Mouse (Mus musculus) induced T-regulatory cell, adult 2 months (primary cell): ENCODE results near the gene Yme1l1.

Source experiments
- DNase-seq: peaks from one replicate; pipeline ENCODE4 v3.0.0-alpha.2; 2012; ENCODE audit warnings: low read depth

Gene Yme1l1

GRCm38 (mm10) chr2:23155777-23156607, at the start of gene Yme1l1, which contains the start of gene Mastl:
Gene Yme1l1 (plus strand): TSS chr2:23156369.
Gene Mastl (minus strand): TSS chr2:23156024.
- DNase-seq, result peak; percentile 98

- no peak for DNase-seq
Observed at GRCm38 (mm10) chr2:23119573-23119972, 36.6 kb upstream of the Yme1l1 start.

- DNase-seq, result no peak
Observed at GRCm38 (mm10) chr2:23155199-23155621, 959 bp upstream of the Yme1l1 start.

DNA sequence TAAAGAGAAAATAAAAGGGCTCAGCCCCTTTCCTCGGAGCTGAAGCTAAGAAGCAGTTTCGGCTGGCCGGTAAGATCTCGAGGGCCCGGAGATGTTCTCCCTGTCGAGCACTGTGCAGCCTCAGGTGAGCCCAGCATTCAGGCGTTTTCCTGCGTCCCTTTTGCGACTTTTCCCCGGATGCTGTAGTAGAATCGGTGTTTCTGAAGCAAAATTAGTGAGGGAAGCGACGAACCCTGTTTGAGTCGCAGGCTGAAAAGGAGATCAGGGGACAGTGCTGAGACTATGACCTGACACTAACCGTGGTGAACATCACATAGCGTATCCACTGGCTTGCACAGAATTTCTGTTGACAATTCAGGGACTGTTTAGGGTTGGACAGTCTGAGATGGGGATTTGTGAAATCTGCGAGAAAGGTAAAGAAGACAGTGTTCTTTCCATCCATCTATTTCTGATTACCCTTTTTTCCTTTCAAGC, 476 bp downstream of the Yme1l1 start:
- no peak for DNase-seq

DNA sequence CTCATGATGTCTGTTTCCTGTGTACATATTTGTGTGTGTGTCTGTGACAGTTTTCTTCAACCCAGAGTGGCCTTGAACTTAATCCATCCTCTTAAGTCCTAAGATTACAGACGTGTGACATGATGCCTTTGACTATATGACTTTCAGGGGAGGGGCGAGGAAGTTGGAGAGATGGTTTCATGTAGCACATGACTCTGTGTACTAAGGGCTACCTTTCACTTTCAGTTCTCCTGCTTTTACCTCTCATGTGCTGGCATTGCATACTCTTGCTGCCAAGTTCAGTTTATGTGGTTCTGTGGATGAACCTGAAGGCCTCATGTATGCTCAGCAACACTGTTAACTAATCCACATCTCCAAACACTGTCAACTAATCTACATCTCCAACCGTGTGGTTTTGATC, 16.1 kb downstream of the Yme1l1 start:
- peak; percentile 38 for DNase-seq

DNA sequence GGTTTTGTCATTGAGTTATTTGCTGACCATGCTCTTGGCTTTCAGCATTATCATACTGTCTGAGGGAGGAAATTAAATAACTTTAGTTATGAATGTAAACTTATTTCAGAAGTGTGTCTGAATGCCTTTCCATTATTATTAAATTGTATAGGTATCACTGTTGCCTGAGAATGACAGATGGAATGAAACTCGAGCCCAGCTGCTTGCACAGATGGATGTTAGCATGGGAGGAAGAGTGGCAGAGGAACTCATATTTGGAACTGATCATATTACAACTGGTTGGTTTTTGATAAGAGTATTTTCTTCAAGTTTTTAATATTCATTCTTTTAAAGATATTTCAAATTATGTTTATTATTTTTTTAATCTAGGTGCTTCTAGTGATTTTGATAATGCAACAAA, 38.2 kb downstream of the Yme1l1 start:
- DNase-seq, result no peak

DNA sequence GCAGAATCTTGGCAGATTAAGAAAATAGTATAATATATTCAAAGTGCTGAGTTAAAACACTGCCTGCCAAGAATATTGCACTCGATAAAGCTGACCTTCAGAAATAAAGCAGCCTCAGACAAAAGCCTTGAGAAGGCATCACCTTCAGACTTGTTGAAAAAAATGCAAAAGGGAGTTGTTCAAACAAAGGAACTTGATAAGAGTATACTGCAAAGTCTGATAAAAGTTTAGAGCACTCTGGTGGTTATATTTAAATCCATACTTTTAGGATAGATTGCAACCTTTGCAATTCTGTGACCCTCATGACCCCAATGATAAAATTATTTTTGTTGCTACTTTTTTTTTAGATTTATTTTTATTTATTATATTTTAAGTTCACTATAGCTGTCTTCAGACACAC, 44.9 kb downstream of the Yme1l1 start:
- DNase-seq, result no peak

DNA sequence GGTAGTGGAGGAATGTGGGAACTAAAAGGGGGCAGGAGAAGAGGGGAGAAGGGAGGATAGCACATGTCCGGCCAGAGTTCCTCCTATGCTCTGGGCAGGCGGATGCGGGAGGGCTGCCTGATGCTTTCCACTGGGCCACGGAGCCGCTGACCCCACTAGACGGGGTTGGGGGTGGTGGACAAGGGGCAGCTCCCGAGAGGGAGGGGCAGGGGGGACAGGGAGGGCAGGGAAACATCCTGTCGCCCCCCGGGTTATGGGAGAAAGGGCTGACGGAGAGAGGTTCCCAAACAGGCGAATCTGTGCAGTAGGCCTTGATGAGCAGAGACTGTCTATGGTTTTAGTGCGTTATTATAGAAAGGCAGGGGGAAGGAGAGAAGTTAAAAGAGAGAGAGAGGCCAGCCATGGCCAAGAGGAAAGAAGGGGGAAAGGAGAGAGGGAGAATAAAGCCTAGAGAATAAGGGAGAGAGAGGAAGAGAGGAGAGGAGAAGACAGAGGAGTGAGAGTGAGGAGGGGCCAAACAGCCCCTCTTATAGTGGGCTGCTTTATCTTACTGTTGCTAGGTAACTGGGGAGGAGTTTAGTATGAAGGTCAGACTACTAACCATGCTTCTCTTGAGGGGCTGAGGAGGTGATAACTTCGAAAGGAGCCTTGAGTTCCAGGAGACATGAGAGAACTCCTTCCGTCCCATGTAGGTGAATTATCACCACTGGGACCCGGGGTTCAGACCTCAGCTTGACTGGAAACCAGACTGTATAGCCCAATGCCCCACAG, 46.9 kb downstream of the Yme1l1 start:
- no peak for DNase-seq

GRCm38 (mm10) chr2:23207070-23207526, 50.9 kb downstream of the Yme1l1 start, which contains the start of gene 4931423N10Rik:
Gene 4931423N10Rik (plus strand): TSS chr2:23207476.
- no peak for DNase-seq

- no peak for DNase-seq
Observed at GRCm38 (mm10) chr2:23213661-23214060, 57.5 kb downstream of the Yme1l1 start.

GRCm38 (mm10) chr2:23225199-23225598, 69.0 kb downstream of the Yme1l1 start:
- no peak for DNase-seq

GRCm38 (mm10) chr2:23228463-23228862, 72.3 kb downstream of the Yme1l1 start:
- DNase-seq, result no peak

DNA sequence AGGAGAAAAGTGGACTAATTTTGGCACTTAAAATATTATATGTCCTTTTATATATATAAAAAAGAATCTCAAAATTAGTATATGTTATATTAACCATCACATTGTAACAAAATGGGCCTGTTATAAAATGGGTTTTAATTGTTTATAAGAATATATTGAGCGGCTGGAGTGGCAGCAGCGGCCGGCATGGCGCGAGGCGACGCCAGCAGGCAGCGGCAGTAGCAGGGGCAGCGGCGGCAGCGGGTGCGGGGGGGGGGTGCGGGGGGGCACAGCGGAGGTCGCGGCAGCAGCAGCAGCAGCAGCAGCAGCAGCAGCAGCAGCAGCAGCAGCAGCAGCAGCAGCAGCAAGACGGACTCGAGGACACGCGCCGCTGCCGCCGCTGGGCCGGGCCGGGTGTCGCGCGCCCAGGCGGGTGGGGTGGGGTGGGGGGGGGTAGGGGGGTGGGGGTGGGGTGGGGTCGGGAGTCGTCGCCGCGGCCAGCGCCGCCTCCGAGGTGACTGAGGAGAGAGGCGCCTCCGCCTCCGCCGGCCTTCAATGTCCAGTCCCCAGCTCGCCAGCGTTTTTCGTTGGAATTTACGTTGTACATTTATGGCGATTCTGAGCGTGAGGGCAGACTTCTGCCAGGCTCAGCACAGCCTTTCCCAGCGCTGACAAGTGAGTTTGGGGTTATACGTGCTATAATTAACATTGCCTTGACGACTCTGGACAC, 78.0 kb downstream of the Yme1l1 start:
- no peak for DNase-seq
